Mouse (Mus musculus) myocyte (in vitro differentiated cells): ENCODE data around the gene Gm43064. TPM values are rescaled to one million over a fixed set of nuclear protein-coding genes. Genes with fewer than 3 reads are reported as not detected.

Experiments used
- H3K27me3 ChIP-seq: one replicate; pipeline ENCODE4 v1.6.1; 2011; ENCODE audit not compliant: control insufficient read depth, insufficient read depth, insufficient read length
- H3K36me3 ChIP-seq: one replicate; pipeline ENCODE4 v1.6.1; 2011; ENCODE audit not compliant: control insufficient read depth, insufficient read depth
- H3K4me2 ChIP-seq: one replicate; pipeline ENCODE4 v1.6.1; 2011; ENCODE audit warnings: low read depth, control low read depth
- H3K4me3 ChIP-seq: one replicate; pipeline ENCODE4 v1.5.1; 2011; ENCODE audit warnings: mild to moderate bottlenecking, control low read depth, moderate library complexity
- H3K79me2 ChIP-seq: one replicate; pipeline ENCODE4 v1.6.1; 2011; ENCODE audit not compliant: control insufficient read depth, insufficient read depth
- H3ac ChIP-seq: one replicate; pipeline ENCODE4 v1.6.1; 2011; ENCODE audit not compliant: control insufficient read depth, insufficient read length
- CEBPB ChIP-seq: IDR thresholded peaks from 2 replicates; pipeline ENCODE4 v1.6.1; 2011; ENCODE audit warnings: mild to moderate bottlenecking, moderate library complexity; ENCODE audit not compliant: poor library complexity, insufficient read depth, severe bottlenecking
- E2F4 ChIP-seq: IDR thresholded peaks from one replicate; pipeline ENCODE4 v1.6.1; 2011; ENCODE audit warnings: mild to moderate bottlenecking, control low read depth, moderate library complexity; ENCODE audit not compliant: insufficient read depth
- MAX ChIP-seq: IDR thresholded peaks from one replicate; pipeline ENCODE4 v1.6.1; 2011; ENCODE audit warnings: low read depth, mild to moderate bottlenecking, control low read depth
- MYOD1 ChIP-seq, 3 experiments: IDR thresholded peaks; one replicate each; pipeline ENCODE4 v1.6.1; 2011; ENCODE audit warnings: control low read depth in 2 of 3, low read depth in 2 of 3, mild to moderate bottlenecking in 2 of 3, moderate library complexity in 1 of 3; ENCODE audit not compliant: insufficient read length in 2 of 3, control insufficient read depth in 1 of 3
- MYOG ChIP-seq, 3 experiments: IDR thresholded peaks; one replicate each; pipeline ENCODE4 v1.6.1; 2011; ENCODE audit warnings: control low read depth in 2 of 3, low read depth in 2 of 3, mild to moderate bottlenecking in 2 of 3; ENCODE audit not compliant: insufficient read length in 2 of 3, control insufficient read depth in 1 of 3, insufficient read depth in 1 of 3
- POLR2A ChIP-seq: IDR thresholded peaks from one replicate; pipeline ENCODE4 v1.6.1; 2011; ENCODE audit warnings: low read depth, mild to moderate bottlenecking, control low read depth, moderate library complexity; ENCODE audit not compliant: insufficient read length
- POLR2AphosphoS2 ChIP-seq: IDR thresholded peaks from one replicate; pipeline ENCODE4 v1.6.1; 2011; ENCODE audit warnings: low read depth, control low read depth; ENCODE audit not compliant: insufficient read length
- REST ChIP-seq: IDR thresholded peaks from one replicate; pipeline ENCODE4 v1.6.1; 2011; ENCODE audit warnings: mild to moderate bottlenecking, control low read depth, moderate library complexity; ENCODE audit not compliant: insufficient read depth, insufficient read length
- SRF ChIP-seq: IDR thresholded peaks from one replicate; pipeline ENCODE4 v1.6.1; 2011; ENCODE audit warnings: low read depth; ENCODE audit not compliant: control insufficient read depth, insufficient read length
- TCF12 ChIP-seq: IDR thresholded peaks from one replicate; pipeline ENCODE4 v1.6.1; 2011; ENCODE audit warnings: mild to moderate bottlenecking, control low read depth; ENCODE audit not compliant: poor library complexity, insufficient read depth, severe bottlenecking
- TCF3 ChIP-seq: IDR thresholded peaks from one replicate; pipeline ENCODE4 v1.6.1; 2011; ENCODE audit warnings: low read depth, control low read depth; ENCODE audit not compliant: insufficient read length
- USF1 ChIP-seq: IDR thresholded peaks from one replicate; pipeline ENCODE4 v1.6.1; 2011; ENCODE audit warnings: low read depth, mild to moderate bottlenecking, control low read depth, moderate library complexity
- polyA plus RNA-seq: library from polyadenylated mRNA; unstranded; fragments of >200 nt; fragmentation: generic; extraction: Trizol; gene quantifications from one replicate; pipeline ENCODE4 v1.2.1, GENCODE M21; 2012; ENCODE audit warnings: missing spikeins

Gene Gm43064
- polyA plus RNA-seq, 1 experiment: 0.06 TPM

DNA sequence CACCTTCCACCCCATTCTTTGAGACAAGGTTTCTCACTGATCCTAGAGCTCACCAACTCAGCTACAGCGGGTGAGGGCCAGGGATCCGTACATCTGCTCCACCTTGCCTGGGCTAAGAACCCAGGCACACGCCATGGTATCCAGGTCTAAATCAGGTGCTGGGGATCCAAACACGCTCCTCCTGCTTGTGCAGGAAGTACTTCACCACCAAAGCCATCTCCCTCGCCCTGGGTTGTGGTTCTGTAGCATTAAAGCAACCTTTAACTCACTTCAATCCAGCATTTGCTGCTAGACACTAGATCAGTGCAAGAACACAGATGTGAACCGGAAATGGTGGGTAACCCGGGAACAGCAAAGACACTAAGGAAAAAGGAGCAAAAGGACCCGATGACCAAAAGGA is 42.5 kb downstream of the Gm43064 start:
- no peak for TF ChIP-seq TCF12
- TF ChIP-seq MYOG (IDR thresholded peaks at IDR 0.05; ENCODE audit: control insufficient read depth in 1 of 3, insufficient read depth in 1 of 3, insufficient read length in 2 of 3, low read depth in 2 of 3): no peak
- TF ChIP-seq MYOD1 (IDR thresholded peaks at IDR 0.05; ENCODE audit: control insufficient read depth in 1 of 3, insufficient read length in 2 of 3, low read depth in 2 of 3): no peak
- TF ChIP-seq TCF3: no peak
- TF ChIP-seq USF1: no peak
- TF ChIP-seq MAX: no peak
- no peak for TF ChIP-seq POLR2A
- TF ChIP-seq POLR2AphosphoS2: no peak
- no peak for TF ChIP-seq REST
- no peak for TF ChIP-seq SRF
- TF ChIP-seq E2F4: no peak
- TF ChIP-seq CEBPB: no peak
- Histone ChIP-seq H3K4me2 (no peak overlapping the region), H3K79me2 (no peaks in the 10 kb centered on the region), H3K27me3 (no peaks in the 10 kb centered on the region), H3ac (no peak overlapping the region), H3K4me3 (no peak overlapping the region), H3K36me3 (no peaks in the 10 kb centered on the region)

DNA sequence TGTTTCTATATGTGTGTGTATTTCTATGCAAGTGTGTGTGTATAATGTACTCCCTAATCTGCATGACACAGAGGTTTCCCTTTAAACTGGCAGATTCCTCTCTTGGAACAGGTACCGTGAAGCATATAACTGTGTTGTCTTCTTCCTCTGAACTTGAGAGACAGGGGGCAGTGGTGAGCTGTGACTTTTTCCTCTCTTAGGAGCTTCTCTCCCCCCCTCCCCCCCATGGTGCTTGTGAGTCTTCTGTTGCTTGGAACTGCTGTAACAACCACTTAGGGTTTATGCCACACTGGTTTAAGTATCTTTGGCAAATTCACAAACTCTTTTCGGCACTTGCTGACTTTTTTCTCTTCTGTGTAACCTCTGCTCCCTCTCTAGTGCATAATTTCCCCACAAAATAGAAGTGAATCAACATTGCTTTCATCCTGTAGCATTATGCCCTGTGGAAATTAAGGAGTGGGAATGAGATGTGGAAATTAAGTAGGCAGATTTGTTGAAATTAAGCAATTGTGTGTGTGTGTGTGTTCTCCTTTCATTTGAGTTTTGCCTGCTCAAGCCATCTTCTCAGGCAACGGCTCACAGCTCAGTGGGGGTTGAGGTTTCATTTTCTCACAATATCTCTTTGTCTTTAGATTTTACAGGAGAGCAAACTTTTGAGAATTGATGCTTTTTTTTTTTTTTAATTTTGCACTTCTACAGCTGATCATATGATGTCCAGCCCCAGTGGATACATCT is 43.4 kb downstream of the Gm43064 start:
- Histone ChIP-seq H3K27me3 (no peaks in the 10 kb centered on the region), H3K79me2 (no peaks in the 10 kb centered on the region), H3K4me3 (no peak overlapping the region), H3K4me2 (peak overlapping the region; percentile 42), H3K36me3 (no peaks in the 10 kb centered on the region), H3ac (no peak overlapping the region)
- TF ChIP-seq MAX (no peak), MYOG (IDR thresholded peaks at IDR 0.05; ENCODE audit: control insufficient read depth in 1 of 3, insufficient read depth in 1 of 3, insufficient read length in 2 of 3, low read depth in 2 of 3) (no peak), MYOD1 (IDR thresholded peaks at IDR 0.05; ENCODE audit: control insufficient read depth in 1 of 3, insufficient read length in 2 of 3, low read depth in 2 of 3) (no peak), USF1 (no peak)

DNA sequence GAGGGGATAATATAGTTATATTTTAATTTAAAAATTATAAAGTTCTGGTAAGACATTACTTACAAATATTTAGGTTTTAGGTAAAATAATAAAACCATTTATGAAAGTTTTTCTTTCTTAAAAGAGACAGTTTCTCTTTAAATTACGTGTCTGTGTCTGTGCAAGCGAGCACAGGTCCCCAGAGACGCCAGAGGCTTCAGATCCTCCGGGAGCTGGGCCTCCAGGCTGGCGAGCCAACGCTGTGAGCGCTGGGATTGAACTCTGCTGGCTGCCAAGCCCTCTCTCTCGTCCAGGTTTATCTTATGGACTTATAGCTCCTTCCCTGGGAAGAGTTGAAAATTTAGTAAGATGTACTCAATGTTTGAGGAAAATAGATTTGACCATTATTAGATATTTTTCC is 44.4 kb downstream of the Gm43064 start:
- Histone ChIP-seq H3K4me2 (peak overlapping the region; percentile 42), H3K79me2 (no peaks in the 10 kb centered on the region), H3K36me3 (no peaks in the 10 kb centered on the region), H3K4me3 (no peak overlapping the region), H3ac (no peak overlapping the region), H3K27me3 (no peaks in the 10 kb centered on the region)
- no peak for TF ChIP-seq TCF3
- no peak for TF ChIP-seq POLR2A
- TF ChIP-seq TCF12: no peak

DNA sequence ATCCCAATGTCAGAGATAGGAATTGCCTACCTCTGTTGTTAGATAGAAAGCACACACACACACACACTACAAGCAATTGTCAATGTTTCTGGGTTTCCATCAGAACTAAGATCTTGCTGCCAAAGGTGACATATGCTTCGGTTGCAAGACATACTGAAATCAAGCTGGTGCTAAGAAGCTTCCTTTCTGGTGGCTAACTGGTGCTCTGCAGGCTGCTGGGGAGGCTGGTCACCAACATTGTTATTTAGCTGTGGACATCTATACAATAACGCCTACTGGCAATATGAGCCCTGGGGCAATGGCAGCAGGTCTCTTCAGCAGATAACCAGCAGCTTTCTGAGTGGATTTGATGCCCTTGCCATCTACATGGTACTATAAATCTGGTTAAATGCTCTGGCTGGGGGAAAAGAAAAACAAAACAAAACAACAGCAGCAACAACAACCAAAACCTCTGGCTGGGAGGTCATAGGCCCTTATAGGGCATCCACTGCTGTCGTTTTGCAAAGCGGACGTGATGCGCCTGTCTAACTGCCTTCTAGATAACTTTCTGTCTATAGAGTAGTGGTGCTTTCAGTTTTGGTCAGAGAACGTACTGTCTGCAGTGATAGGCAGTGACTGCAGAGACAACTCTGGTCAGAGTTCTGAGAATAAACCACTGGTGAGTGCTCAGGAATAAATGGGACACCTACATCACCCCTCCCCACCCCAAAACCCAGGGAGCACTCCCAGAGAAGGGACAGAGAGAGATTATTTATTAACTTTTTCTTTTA is 47.8 kb downstream of the Gm43064 start:
- H3K79me2 ChIP-seq: no peaks in the 10 kb centered on the region
- no peaks in the 10 kb centered on the region for H3K36me3 ChIP-seq
- H3K27me3 ChIP-seq: no peaks in the 10 kb centered on the region
- no peak for TF ChIP-seq SRF
- no peak for TF ChIP-seq CEBPB
- TF ChIP-seq POLR2A: no peak
- no peak for TF ChIP-seq REST
- no peak for TF ChIP-seq USF1
- TF ChIP-seq E2F4: no peak
- TF ChIP-seq TCF12: no peak
- no peak for TF ChIP-seq MAX
- no peak for TF ChIP-seq POLR2AphosphoS2
- no peak for TF ChIP-seq MYOG (IDR thresholded peaks at IDR 0.05; ENCODE audit: control insufficient read depth in 1 of 3, insufficient read depth in 1 of 3, insufficient read length in 2 of 3, low read depth in 2 of 3)
- TF ChIP-seq TCF3: no peak
- TF ChIP-seq MYOD1 (IDR thresholded peaks at IDR 0.05; ENCODE audit: control insufficient read depth in 1 of 3, insufficient read length in 2 of 3, low read depth in 2 of 3): no peak
- no peak overlapping the region for H3K4me3 ChIP-seq
- no peak overlapping the region for H3ac ChIP-seq
- no peak overlapping the region for H3K4me2 ChIP-seq

DNA sequence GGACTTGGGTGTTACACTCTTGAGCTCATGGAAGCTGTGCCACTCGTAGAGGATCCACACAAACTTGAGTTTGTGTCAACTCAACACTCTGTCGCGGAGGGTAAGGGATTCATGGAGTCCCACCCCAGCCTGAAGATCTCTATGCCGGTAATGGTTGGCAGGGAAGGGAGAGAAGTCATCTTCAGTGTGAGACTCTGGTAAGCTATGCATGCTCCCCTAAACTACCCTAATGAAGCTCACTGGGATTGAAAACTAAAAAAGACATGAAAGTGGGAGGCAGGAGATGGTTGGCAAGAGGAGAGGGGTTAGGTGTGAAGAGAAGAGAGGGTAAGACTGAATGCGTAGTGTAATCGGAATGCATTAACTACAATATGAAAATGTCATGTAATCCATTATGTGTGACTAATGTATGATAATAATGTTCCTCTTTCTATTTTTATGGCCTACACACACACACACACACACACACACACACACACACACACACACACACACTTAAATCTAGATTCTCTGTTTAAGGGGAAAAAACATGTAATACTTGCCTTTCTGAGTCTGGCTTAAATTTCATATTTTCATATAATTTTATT is 48.7 kb downstream of the Gm43064 start:
- TF ChIP-seq MYOD1 (IDR thresholded peaks at IDR 0.05; ENCODE audit: control insufficient read depth in 1 of 3, insufficient read length in 2 of 3, low read depth in 2 of 3): no peak
- no peak for TF ChIP-seq TCF12
- TF ChIP-seq USF1: no peak
- no peak for TF ChIP-seq SRF
- TF ChIP-seq POLR2A: no peak
- TF ChIP-seq POLR2AphosphoS2: no peak
- TF ChIP-seq REST: no peak
- TF ChIP-seq E2F4: no peak
- no peak for TF ChIP-seq CEBPB
- TF ChIP-seq MAX: no peak
- TF ChIP-seq MYOG (IDR thresholded peaks at IDR 0.05; ENCODE audit: control insufficient read depth in 1 of 3, insufficient read depth in 1 of 3, insufficient read length in 2 of 3, low read depth in 2 of 3): no peak
- TF ChIP-seq TCF3: no peak

More for the DNA sequence above, 48.7 kb downstream of the Gm43064 start:
- no peaks in the 10 kb centered on the region for H3K79me2 ChIP-seq
- no peaks in the 10 kb centered on the region for H3K27me3 ChIP-seq
- no peak overlapping the region for H3ac ChIP-seq
- no peak overlapping the region for H3K4me3 ChIP-seq
- H3K36me3 ChIP-seq: no peaks in the 10 kb centered on the region
- no peak overlapping the region for H3K4me2 ChIP-seq
